ENCODE assay signal across 18 mouse cellular contexts in genomic region chr13:99409216-99409615, GRCm38 (mm10).
DNase-seq lines count a peak whose midpoint lies in the region; ATAC-seq and TF ChIP-seq lines count a peak whose summit lies in the region.
"Had no signal": no experiment of that assay in that cellular context is flagged by ENCODE, and none has a peak within 500 bp of the region (broad histone marks: within the 10 kb centered on the region; RNA-seq: fewer than 3 reads in every experiment).

No protein-coding gene starts in this region.

- H3K27ac ChIP-seq in forebrain, embryonic 12.5 days = 0 out of 2 replicates have a peak overlapping the region, but pooled peaks have one; percentile 31
- no peak overlapping the region for H3K27ac ChIP-seq in forebrain, embryonic 11.5 days (ENCODE audit: low read depth, low read length)
- H3K27ac ChIP-seq in forebrain, embryonic 15.5 days (replicated peaks) = no peak overlapping the region; the same call in 1 of the 2 replicates
- no peak overlapping the region for H3K27ac ChIP-seq in limb, embryonic 13.5 days
- H3K27ac ChIP-seq: heart, embryonic 13.5 days; hindbrain, embryonic 12.5 days had no signal

- no peak for DNase-seq in forebrain, embryonic 11.5 days (ENCODE audit: low spot score)
- DNase-seq in brain, embryonic 14.5 days (ENCODE audit: low read depth) = peak; percentile 67
- no peak for DNase-seq in adrenal gland, postnatal 4 days (ENCODE audit: low spot score in 2 of 2)
- DNase-seq: adrenal gland, postnatal 14 days; cerebellum, adult 2 months; cerebellum, postnatal 10 days; gastrocnemius, postnatal 36 days; heart, adult 11 months; heart, postnatal 36 days had no signal

- no peak for ATAC-seq in forebrain, embryonic 12.5 days (ENCODE audit: low FRiP score)
- ATAC-seq in forebrain, embryonic 11.5 days (replicated peaks; ENCODE audit: low FRiP score) = no peak
- ATAC-seq in forebrain, embryonic 15.5 days (replicated peaks) = peak; percentile 65; the same call in 1 of the 2 replicates
- no peak for ATAC-seq in limb, embryonic 13.5 days (ENCODE audit: low FRiP score, low read depth)
- ATAC-seq: activated CD4-positive, CD25-positive, alpha-beta regulatory T cell, adult 4 months; hindbrain, embryonic 16.5 days; Patski had no signal

- H3K4me1 ChIP-seq in forebrain, embryonic 12.5 days = peaks cover 30% of the 10 kb centered on the region
- peaks cover 4% of the 10 kb centered on the region; the same call in 1 of the 2 replicates for H3K4me1 ChIP-seq in forebrain, embryonic 11.5 days (replicated peaks; ENCODE audit: control insufficient read depth, insufficient read depth, low read length)
- peaks cover 27% of the 10 kb centered on the region for H3K4me1 ChIP-seq in forebrain, embryonic 15.5 days
- peaks cover 33% of the 10 kb centered on the region for H3K4me1 ChIP-seq in limb, embryonic 13.5 days

- no peak overlapping the region; the same call in 1 of the 2 replicates for H3K9ac ChIP-seq in forebrain, embryonic 12.5 days
- no peak overlapping the region; the same call in 1 of the 2 replicates for H3K9ac ChIP-seq in forebrain, embryonic 11.5 days (ENCODE audit: low read length)
- no peak overlapping the region for H3K9ac ChIP-seq in forebrain, embryonic 15.5 days (replicated peaks)
- H3K9ac ChIP-seq in limb, embryonic 13.5 days = peak overlapping the region; percentile 25; the same call in 1 of the 2 replicates
- H3K9ac ChIP-seq: heart, embryonic 13.5 days; hindbrain, embryonic 12.5 days had no signal

- no peaks in the 10 kb centered on the region for H3K27me3 ChIP-seq in forebrain, embryonic 12.5 days
- H3K27me3 ChIP-seq in forebrain, embryonic 11.5 days (ENCODE audit: control insufficient read depth, insufficient read depth, low read length) = no peaks in the 10 kb centered on the region
- no peaks in the 10 kb centered on the region for H3K27me3 ChIP-seq in forebrain, embryonic 15.5 days
- H3K27me3 ChIP-seq in limb, embryonic 13.5 days = no peaks in the 10 kb centered on the region
- H3K27me3 ChIP-seq: CH12.LX; heart, embryonic 13.5 days; hindbrain, embryonic 12.5 days; Patski had no signal

- TF ChIP-seq POLR2A in brain, embryonic 14.5 days (IDR thresholded peaks at IDR 0.05; ENCODE audit: borderline replicate concordance, extremely low read depth, insufficient read depth, insufficient read length, poor library complexity, severe bottlenecking) = no peak

- H3K4me3 ChIP-seq in forebrain, embryonic 12.5 days (replicated peaks) = no peak overlapping the region
- H3K4me3 ChIP-seq in forebrain, embryonic 11.5 days (ENCODE audit: low read depth, low read length) = no peak overlapping the region
- H3K4me3 ChIP-seq in forebrain, embryonic 15.5 days = no peak overlapping the region
- H3K4me3 ChIP-seq in limb, embryonic 13.5 days = no peak overlapping the region
- H3K4me3 ChIP-seq: heart, embryonic 13.5 days; hindbrain, embryonic 12.5 days had no signal

- no peaks in the 10 kb centered on the region for H3K9me3 ChIP-seq in forebrain, embryonic 12.5 days
- H3K9me3 ChIP-seq in forebrain, embryonic 11.5 days (ENCODE audit: control insufficient read depth, low read length) = no peaks in the 10 kb centered on the region
- H3K9me3 ChIP-seq in forebrain, embryonic 15.5 days = no peaks in the 10 kb centered on the region
- no peaks in the 10 kb centered on the region for H3K9me3 ChIP-seq in limb, embryonic 13.5 days
- H3K9me3 ChIP-seq: heart, embryonic 13.5 days; hindbrain, embryonic 12.5 days had no signal

- H3K36me3 ChIP-seq in forebrain, embryonic 12.5 days (replicated peaks) = peaks cover 50% of the 10 kb centered on the region
- H3K36me3 ChIP-seq in forebrain, embryonic 11.5 days (ENCODE audit: control insufficient read depth, insufficient read depth, low read length) = no peaks in the 10 kb centered on the region; the same call in 1 of the 2 replicates
- H3K36me3 ChIP-seq in forebrain, embryonic 15.5 days = peaks cover 14% of the 10 kb centered on the region
- peaks cover 52% of the 10 kb centered on the region for H3K36me3 ChIP-seq in limb, embryonic 13.5 days

- WGBS in forebrain, embryonic 12.5 days = 44% methylated on average over 2 of the region's 2 CpGs
- 58% methylated on average over 2 of the region's 2 CpGs for WGBS in forebrain, embryonic 11.5 days
- WGBS in forebrain, embryonic 15.5 days = 19% methylated on average over 2 of the region's 2 CpGs
- 36% methylated on average over 2 of the region's 2 CpGs for WGBS in limb, embryonic 13.5 days

- H3K4me2 ChIP-seq in forebrain, embryonic 12.5 days = no peak overlapping the region
- no peak overlapping the region for H3K4me2 ChIP-seq in forebrain, embryonic 11.5 days (ENCODE audit: low read depth, low read length, severe bottlenecking)
- no peak overlapping the region for H3K4me2 ChIP-seq in forebrain, embryonic 15.5 days (replicated peaks)
- no peak overlapping the region for H3K4me2 ChIP-seq in limb, embryonic 13.5 days (replicated peaks)
- H3K4me2 ChIP-seq: heart, embryonic 13.5 days; hindbrain, embryonic 12.5 days had no signal

- TF ChIP-seq CTCF in brain, embryonic 14.5 days (IDR thresholded peaks at IDR 0.05; ENCODE audit: borderline replicate concordance, extremely low read depth, insufficient read depth, insufficient read length) = no peak
